Mouse (Mus musculus) lung, postnatal 10 days (tissue): ENCODE measurements around the gene Fam196b.
A peak's percentile ranks its signal among the peaks of the same experiment; 100 is the strongest.

ENCODE experiments used
- DNase-seq: peaks from one replicate; pipeline ENCODE4 v3.0.0; 2021

The Fam196b gene

DNA sequence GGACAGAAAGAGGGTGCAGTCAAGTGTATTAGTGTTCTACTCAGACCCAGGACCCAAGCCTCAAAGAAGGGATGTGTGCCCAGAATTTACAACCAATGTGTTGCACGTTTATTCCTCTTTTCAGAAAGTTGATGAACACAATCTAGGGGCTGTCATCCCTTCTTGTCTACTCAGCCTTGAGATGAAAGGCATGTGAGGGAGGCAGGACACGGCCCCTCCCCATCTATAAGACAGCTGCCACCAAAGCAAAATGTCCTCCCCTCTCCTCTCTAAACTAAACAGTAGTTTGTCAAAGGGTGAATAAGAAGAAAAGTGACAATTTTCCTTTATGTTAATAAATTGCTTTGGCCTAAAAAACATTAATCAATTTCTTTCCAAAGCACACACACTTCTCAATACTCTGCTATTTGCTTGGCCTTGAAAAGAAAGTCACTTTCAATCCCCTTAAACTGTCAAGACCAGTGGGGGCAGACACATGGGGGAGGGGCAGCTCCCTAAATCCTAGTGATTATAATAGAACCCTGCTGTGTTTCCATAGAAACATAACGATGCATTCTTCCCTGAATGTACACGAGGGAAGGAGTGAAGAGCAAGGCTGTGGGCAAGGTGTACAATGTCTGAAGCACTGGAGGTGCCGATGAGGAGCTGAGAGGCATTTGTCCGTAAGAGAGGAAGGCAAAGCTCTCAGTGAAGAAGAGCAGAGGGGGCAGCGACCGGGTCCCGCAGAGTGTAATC is 101.4 kb downstream of the Fam196b start:
- no peak for DNase-seq

DNA sequence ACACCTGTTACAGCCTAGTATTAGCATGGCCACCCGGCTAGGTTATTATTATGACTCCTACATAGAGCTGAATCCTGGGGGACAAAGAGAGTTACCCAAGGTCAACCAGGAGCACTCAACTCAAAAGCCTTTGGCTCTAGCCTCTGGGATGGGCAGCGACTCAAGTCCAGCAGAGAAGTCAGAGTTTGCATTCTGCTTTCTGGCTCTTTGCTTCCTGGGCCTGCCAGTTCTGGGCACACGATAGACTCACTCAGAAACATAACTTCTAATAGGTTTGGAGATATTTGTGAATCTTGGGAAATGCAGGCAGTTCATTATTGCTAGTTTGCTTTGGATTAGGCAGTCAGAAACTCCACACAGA is 102.0 kb downstream of the Fam196b start:
- no peak for DNase-seq

DNA sequence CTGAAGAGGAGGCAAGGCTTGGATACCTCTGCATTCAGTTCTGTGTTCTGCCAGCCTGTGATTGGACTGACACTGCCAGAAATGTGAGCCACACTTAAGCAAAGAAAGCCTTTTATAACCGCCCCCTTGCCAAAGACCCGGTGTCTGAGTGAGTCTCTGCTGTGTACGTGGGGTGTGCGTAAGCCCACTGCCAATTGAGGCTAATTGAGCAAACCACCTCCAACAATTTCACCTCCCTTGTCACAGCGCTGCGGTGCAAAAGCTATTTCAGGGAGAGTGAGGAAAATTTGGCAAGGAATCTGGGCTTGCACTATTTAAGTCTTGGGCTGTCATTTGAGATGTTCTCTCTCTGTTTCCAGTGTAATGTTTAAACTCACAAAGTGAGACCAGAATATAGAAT is 106.4 kb downstream of the Fam196b start:
- no peak for DNase-seq

DNA sequence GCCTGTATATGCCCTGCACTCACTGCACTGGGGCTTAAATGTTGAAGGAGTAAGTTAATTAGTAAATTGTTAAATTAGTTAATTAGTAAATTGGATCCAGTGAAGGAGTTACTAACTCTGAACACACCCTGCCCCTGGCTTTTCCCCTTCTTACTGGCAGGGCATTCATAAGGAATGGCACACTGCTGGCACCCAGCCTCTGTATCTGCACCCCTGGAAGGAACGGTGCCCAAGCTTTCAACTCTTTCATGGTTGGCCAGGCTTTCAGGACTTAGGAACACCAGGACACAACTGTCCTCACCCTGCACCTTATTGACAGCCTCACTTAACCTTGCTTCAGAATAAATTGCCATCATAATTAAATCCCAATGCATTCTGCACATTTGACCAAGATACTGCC is 109.9 kb downstream of the Fam196b start:
- no peak for DNase-seq

DNA sequence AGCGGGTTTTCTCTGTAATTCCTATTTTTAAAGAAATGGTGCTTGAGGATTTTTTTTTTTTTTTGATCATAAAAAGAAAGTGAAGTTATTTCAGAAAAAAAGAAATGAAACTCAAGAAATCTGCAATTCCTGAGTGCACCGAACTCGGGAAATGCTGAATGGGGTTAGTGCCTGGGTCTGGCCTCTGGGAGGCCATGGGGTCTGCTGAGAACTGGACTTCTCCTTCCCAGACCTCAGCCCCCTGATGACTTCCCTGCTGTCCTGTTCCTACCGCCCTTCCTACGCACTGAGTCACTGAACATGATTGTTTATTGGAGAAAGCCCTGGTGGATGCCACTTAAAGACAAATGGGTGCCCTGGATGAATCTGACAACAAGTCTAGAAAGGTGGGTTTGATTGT is 112.6 kb downstream of the Fam196b start:
- no peak for DNase-seq

DNA sequence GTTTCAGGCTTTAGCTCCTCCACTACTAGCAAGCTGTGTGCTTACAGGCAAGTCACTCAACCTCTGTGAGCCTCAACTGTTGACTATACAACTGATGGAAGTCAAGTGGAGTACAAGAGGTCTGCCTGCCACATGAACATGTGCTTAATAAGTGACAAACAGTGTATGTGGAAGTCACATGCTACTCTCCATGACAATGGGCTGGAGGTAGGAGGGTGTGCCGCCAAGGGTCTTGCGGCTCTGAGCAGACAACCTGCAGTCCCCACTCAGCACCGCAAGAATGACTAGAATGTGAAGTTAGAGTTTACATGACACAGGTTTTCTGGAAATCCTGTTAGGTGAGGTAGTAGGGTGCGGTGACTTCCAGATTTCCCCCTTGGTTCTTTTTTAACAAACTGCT is 116.3 kb downstream of the Fam196b start:
- DNase-seq: no peak

DNA sequence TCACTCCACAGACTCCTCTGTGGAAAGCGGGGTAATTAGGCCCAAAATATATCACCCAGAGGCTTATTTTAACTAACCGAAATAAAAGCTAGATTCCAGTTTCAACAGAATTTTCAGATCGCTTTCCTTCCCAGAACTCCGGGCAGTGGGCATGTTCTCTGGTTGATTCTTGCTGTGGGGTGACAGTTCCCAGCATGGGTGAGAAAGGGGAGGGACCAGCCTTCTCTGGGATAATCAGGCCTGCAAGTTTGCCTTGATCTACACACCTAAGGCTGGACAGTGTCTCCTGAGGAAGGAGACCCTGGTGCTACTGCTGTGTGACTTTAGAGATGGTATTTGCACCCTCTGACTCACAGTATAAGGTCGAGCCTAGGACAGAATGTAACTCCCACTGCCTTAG is 116.7 kb downstream of the Fam196b start:
- no peak for DNase-seq

DNA sequence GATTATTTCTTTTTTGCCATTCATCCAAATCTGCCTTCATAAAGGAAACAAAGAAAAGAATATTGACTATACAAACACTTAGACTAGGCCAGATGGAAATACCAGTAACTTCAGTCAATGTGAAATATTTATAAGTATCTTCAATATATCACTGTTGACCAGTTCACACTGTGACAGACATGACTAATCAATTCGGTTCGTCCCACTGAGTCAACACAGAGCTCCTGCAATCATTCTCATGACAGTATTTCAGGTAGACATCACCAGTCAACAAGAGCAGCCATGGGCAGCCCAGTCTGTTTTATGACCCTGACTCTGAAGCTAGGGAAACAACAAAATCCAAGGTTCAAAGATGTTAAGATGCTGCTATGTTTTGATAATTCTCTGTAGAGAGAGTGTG is 117.4 kb downstream of the Fam196b start:
- no peak for DNase-seq

DNA sequence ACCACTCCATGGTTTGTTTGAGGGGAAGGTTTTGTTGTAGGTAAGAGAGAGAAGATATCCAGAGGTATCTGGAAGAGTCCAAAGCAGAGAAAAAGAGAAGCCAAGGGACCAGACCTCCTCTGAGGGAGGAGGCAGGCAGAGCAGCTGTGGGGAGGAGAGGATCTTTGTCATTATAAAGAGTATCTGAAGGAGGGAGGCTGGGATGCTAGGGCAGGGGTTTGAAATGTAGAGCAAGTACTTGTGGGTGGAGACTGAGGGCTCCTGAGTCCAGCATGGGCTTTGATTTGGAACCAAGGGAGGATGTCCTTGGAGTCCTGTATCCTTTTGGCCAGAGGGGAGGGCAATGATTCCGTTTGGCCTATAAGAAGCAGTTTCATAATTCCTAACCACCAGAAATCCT is 122.8 kb downstream of the Fam196b start:
- DNase-seq: no peak

DNA sequence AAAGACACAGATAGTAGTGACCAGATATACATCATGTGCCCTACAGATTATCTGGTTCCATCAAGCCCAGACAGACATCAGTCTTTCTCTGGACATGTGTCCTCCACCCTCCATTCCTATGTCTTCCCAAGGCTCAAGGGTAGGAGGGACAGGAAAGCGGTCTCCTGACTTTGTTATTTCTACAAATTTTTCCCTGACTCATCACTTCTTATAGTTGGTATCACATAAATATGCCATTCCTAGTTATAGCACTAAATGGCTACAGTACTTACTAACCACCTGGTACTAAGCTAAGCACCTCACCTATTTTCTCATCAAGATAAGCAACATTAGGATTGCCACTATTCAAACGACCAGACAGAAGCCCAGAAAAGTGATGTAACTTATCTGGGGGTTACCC is 123.8 kb downstream of the Fam196b start:
- DNase-seq: no peak

DNA sequence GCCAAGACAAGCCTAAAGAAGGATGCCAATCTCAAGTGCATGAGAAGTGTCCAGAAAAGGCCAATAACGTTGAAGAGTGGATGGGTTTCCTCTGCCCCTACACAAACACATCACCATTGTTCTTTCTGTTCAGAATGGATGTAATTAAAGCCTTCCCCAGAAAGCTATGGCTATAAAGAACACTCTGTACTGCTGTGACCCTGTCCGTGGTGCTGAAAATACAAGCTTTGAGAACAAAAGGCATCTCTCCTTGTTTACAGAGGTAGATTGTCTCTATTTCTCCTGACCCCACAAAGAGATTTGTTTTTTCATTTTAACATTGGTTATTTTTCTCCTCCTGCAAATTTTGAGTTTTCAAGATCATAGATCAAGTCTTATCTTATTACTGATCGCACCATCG is 133.3 kb downstream of the Fam196b start:
- DNase-seq: peak; percentile 40

DNA sequence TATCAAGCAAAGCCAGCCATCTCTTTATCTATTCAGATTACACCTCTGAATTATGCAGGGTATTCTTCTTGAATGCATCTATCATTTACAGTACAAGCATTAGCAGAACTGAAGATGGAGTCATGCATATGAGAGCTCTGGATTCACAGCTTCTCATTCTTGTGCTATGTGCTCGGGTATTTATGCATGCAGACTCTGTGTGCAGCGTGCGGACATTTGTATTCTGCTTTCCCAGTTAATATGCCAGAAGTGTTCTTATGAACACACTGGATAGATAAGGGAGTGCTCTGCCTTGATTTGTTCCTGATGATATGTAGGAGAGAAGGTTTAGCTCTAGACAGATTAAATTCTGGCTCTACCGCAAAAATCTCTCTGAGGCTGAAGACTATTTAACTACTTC is 135.3 kb downstream of the Fam196b start:
- DNase-seq: no peak

DNA sequence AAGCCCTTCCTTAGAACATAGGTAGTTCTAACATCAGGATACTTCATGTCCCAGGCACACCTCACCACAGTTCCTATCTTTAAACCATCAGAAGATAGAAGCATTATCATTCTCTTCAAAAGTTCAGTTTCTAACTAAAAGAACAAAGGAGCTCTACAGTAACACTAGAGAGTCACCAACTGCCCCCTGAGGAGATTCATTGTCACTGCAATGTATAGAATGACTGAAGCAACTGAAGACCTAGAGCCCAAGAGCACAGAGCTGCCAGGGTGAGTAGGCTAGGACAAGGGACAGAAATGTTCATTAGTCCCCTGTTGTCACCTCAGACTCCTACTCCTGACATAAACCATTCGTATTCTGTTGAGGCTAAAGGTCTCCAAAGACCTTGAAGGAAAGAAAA is 152.4 kb downstream of the Fam196b start:
- no peak for DNase-seq

DNA sequence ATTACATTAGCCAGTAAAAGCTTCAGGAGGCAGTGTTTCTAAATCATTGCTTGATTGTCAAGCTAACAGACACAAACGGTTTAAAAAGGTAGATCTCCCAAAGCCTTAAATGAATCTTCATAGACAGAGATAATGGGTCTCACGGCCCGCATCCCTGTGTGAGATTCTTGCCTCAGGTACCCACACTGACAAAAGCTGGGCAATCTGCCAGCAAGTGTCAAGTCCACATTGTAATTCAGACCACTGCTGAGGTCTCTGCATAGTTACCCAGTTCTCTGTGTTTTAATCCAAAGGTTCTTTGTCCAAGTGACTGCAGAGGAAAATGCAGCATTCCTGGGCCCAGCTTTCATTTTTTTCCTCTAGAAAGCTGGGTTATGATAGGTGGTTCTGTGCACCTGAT is 153.9 kb downstream of the Fam196b start:
- no peak for DNase-seq

DNA sequence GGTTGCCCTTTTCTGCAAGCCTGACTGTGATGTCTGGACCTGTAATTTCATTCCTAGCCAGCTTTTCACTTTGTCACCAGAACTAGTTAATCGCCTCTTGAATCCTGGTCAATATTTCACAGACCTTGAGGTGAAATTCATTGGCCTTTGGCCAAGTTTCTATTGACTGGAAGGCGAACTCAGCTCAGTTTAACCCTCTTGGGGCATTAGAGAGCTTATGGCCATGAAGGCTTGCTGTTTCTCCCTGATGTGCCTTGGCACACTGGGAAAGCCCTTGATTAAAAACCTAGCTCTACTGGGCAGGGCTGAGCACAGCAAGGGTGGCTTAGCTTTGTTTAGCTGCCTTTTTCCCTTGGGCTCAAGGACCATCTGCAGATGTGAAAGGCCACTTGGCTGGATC is 155.2 kb downstream of the Fam196b start:
- DNase-seq: no peak
